Mouse (Mus musculus) stomach, embryonic 14.5 days (tissue): Measurements from ENCODE around the gene Olfr646. TPM values are rescaled to one million over a fixed set of nuclear protein-coding genes. Genes with fewer than 3 reads are reported as not detected.

ENCODE experiments used
- ATAC-seq: fragments of 200-750 bp; cut with Nextera tagmentation; 2 replicates; pipeline ENCODE4 v1.8.0; 2017; ENCODE audit warnings: low read depth, moderate TSS enrichment; ENCODE audit not compliant: insufficient number of reproducible peaks, insufficient read depth, low FRiP score
- H3K27ac ChIP-seq: fragments of 300-500 bp; sonication (generic); 2 replicates; pipeline ENCODE4 v1.5.1; 2014; ENCODE audit warnings: mild to moderate bottlenecking, low read length, moderate library complexity, mixed read lengths
- H3K27me3 ChIP-seq: fragments of 300-500 bp; sonication (generic); 2 replicates; pipeline ENCODE4 v1.6.1; 2014; ENCODE audit warnings: low read length, control low read depth, mixed read lengths; ENCODE audit not compliant: control insufficient read depth, insufficient read depth
- H3K36me3 ChIP-seq: fragments of 300-500 bp; sonication (generic); 2 replicates; pipeline ENCODE4 v1.6.1; 2014; ENCODE audit warnings: mild to moderate bottlenecking, control low read depth, low read length, moderate library complexity, mixed read lengths; ENCODE audit not compliant: control insufficient read depth, insufficient read depth
- H3K4me1 ChIP-seq: fragments of 300-500 bp; sonication (generic); 2 replicates; pipeline ENCODE4 v1.6.1; 2014; ENCODE audit warnings: low read length, control low read depth, mixed read lengths; ENCODE audit not compliant: control insufficient read depth, insufficient read depth
- H3K4me2 ChIP-seq: fragments of 300-500 bp; sonication (generic); replicated peaks from 2 replicates; pipeline ENCODE4 v1.6.1; 2014; ENCODE audit warnings: low read depth, low read length, control low read depth
- H3K4me3 ChIP-seq: fragments of 300-500 bp; sonication (generic); 2 replicates; pipeline ENCODE4 v1.5.1; 2014; ENCODE audit warnings: low read depth, low read length, control low read depth
- H3K9ac ChIP-seq: fragments of 300-500 bp; sonication (generic); replicated peaks from 2 replicates; pipeline ENCODE4 v1.6.1; 2014; ENCODE audit warnings: low read depth, mild to moderate bottlenecking, control low read depth, low read length, moderate library complexity, mixed read lengths
- H3K9me3 ChIP-seq: fragments of 300-500 bp; sonication (generic); 2 replicates; pipeline ENCODE4 v1.6.1; 2016; ENCODE audit warnings: low read depth, low read length, control low read depth; ENCODE audit not compliant: control insufficient read depth
- WGBS: fragments of 180-500 bp; shearing (Covaris S2); extraction: QIAGEN DNeasy Blood & Tissue Kit; methylation state at CpG from one replicate; pipeline ENCODE4 v1.1.7; 2014; 5-methylcytosine and 5-hydroxymethylcytosine counted together
- polyA plus RNA-seq: library from polyadenylated mRNA; unstranded; fragments of >200 nt; fragmentation: Nextera tagmentation; extraction: Ambion mirVana; gene quantifications from 2 replicates; pipeline ENCODE4 v1.2.1, GENCODE M21; 2014

The Olfr646 gene
- not detected in 2 replicates for polyA plus RNA-seq

GRCm38 (mm10) chr7:104104757-104104972 is at the start of gene Olfr646:
TSS of gene Olfr646 (plus strand) at chr7:104104873.
- H3K4me2 ChIP-seq, result no peak within 1 kb of the TSS
- H3K9ac ChIP-seq, result no peak within 1 kb of the TSS
- no peak for ATAC-seq
- no peaks in the 10 kb centered on the region for H3K4me1 ChIP-seq
- no peaks in the 10 kb centered on the region for H3K27me3 ChIP-seq
- no peak within 1 kb of the TSS for H3K4me3 ChIP-seq
- H3K27ac ChIP-seq, result no peak within 1 kb of the TSS
- no peaks in the 10 kb centered on the region for H3K36me3 ChIP-seq
- H3K9me3 ChIP-seq, result no peaks in the 10 kb centered on the region

DNA sequence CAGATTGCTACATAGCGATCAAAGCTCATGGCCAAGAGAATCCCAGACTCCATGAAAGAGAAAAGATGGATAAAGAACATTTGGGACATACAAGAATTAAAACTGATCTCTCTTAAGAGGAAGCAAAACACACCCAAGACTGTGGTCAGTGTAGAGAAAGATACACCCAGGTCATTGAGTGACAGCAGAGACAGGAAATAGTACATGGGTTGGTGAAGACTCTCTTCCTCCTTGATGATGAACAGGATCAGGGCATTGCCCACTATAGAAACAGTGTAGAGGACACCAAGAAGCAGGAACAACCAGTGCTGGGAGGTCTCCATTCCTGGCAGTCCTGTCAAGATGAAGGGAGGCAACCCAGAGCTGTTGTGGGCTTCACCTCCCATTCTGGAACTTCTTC is 45.5 kb upstream of the Olfr646 start:
- ATAC-seq, result no peak
- H3K9me3 ChIP-seq, result no peaks in the 10 kb centered on the region
- no peak overlapping the region for H3K4me2 ChIP-seq
- H3K9ac ChIP-seq, result no peak overlapping the region
- no peak overlapping the region for H3K27ac ChIP-seq
- no peaks in the 10 kb centered on the region for H3K27me3 ChIP-seq
- no peak overlapping the region for H3K4me3 ChIP-seq
- H3K4me1 ChIP-seq, result no peaks in the 10 kb centered on the region
- no peaks in the 10 kb centered on the region for H3K36me3 ChIP-seq
- 100% methylated on average over 1 of the region's 1 CpGs for WGBS

DNA sequence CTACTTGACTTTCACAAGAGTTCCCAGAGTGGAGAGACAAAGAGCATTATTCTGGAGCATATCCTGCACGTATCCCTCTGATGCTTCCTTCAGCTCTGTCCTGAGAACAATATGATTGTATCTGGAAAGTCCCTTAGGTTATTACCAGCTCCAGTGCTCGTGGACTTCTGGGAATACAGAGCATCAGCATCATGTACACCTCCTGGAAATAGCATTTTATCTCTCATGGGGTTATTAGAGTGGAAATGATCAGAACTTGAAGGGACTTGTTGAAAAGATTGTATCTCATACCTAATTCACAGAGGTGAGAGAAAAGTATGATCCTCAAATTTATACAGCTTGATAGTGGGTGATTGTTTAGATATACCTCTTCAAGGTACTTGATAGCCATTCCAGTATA is 43.3 kb upstream of the Olfr646 start, which contains the start of gene 4930516K23Rik:
TSS of gene 4930516K23Rik (minus strand) at position 101 of the 400 bp plus-strand sequence.
- no peaks in the 10 kb centered on the region for H3K27me3 ChIP-seq
- no peak within 1 kb of the TSS for H3K4me3 ChIP-seq
- no peak within 1 kb of the TSS for H3K9ac ChIP-seq
- no peak within 1 kb of the TSS for H3K4me2 ChIP-seq
- H3K4me1 ChIP-seq, result no peaks in the 10 kb centered on the region
- WGBS, result 56% methylated on average over 2 of the region's 2 CpGs
- no peaks in the 10 kb centered on the region for H3K36me3 ChIP-seq
- H3K27ac ChIP-seq, result no peak within 1 kb of the TSS
- no peaks in the 10 kb centered on the region for H3K9me3 ChIP-seq
- no peak for ATAC-seq

DNA sequence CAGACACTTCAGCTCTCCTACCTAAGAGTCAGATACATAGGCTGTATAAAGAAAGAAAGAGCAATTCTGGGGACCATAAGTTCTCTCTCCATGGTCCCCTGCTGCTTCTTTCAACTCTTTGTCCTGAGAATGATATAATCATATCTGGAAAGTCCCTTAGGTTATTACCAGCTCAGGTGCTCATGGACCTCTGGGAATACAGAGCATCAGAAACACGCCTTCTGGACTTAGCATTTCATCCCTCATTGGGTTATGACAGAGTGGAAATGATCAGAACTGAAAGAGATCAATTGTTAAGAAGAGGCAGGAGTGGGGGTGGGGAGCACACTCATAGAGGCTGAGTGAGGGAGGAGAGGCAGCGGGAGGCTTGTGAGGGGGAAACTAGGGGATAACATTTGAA is 32.9 kb upstream of the Olfr646 start, which contains the start of gene Olfr644:
TSS of gene Olfr644 (minus strand) at position 101 of the 400 bp plus-strand sequence.
- 74% methylated on average over 2 of the region's 2 CpGs for WGBS
- Histone ChIP-seq H3K27ac (no peak within 1 kb of the TSS), H3K27me3 (no peaks in the 10 kb centered on the region), H3K9ac (no peak within 1 kb of the TSS), H3K4me2 (no peak within 1 kb of the TSS), H3K4me1 (no peaks in the 10 kb centered on the region), H3K4me3 (no peak within 1 kb of the TSS), H3K36me3 (no peaks in the 10 kb centered on the region), H3K9me3 (no peaks in the 10 kb centered on the region)
- no peak for ATAC-seq

DNA sequence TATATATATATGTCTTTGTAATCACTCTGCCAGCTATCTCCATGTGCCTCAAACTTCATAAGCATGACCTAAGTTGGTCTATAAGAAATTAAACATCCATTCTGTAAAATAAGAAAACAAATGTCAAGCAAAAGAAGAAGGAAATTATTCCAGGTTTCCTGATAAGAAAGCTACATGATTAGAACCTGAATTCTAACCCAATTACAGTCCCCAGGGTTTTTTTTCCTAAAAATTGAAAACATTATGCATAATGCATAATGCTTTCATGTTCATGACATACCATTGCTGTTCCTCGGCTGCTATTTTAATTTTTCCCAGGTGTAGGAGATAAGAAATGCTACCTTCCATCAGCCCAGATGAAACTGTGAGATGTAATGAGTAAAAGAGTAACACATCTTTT is 19.3 kb upstream of the Olfr646 start, which contains the start of gene Olfr645:
TSS of gene Olfr645 (minus strand) at position 101 of the 400 bp plus-strand sequence.
- Histone ChIP-seq H3K9ac (no peak within 1 kb of the TSS), H3K4me1 (no peaks in the 10 kb centered on the region), H3K27me3 (no peaks in the 10 kb centered on the region), H3K4me3 (no peak within 1 kb of the TSS), H3K4me2 (no peak within 1 kb of the TSS), H3K9me3 (no peaks in the 10 kb centered on the region), H3K36me3 (no peaks in the 10 kb centered on the region), H3K27ac (no peak within 1 kb of the TSS)
- WGBS, result 76% methylated on average over 1 of the region's 1 CpGs
- no peak for ATAC-seq

GRCm38 (mm10) chr7:104103913-104104756 is 538 bp upstream of the Olfr646 start:
- Histone ChIP-seq H3K27me3 (no peaks in the 10 kb centered on the region), H3K9me3 (no peaks in the 10 kb centered on the region), H3K4me3 (no peak overlapping the region), H3K9ac (no peak overlapping the region), H3K4me1 (no peaks in the 10 kb centered on the region), H3K4me2 (no peak overlapping the region), H3K27ac (no peak overlapping the region), H3K36me3 (no peaks in the 10 kb centered on the region)
- no peak for ATAC-seq
- WGBS, result 63% methylated on average over 4 of the region's 4 CpGs

GRCm38 (mm10) chr7:104129726-104130125 is 25.1 kb downstream of the Olfr646 start, which contains the start of gene Ubqln5:
TSS of gene Ubqln5 (minus strand) at chr7:104129826.
- Histone ChIP-seq H3K9me3 (no peaks in the 10 kb centered on the region), H3K4me2 (no peak within 1 kb of the TSS)
- WGBS, result 94% methylated on average over 5 of the region's 5 CpGs

GRCm38 (mm10) chr7:104137305-104137704 is 32.6 kb downstream of the Olfr646 start, which contains the start of gene Olfr643:
TSS of gene Olfr643 (minus strand) at chr7:104137405.
- WGBS, result 79% methylated on average over 5 of the region's 5 CpGs
- Histone ChIP-seq H3K4me1 (no peaks in the 10 kb centered on the region), H3K4me3 (no peak within 1 kb of the TSS)

More at GRCm38 (mm10) chr7:104129726-104130125, 25.1 kb downstream of the Olfr646 start, which contains the start of gene Ubqln5:
- Histone ChIP-seq H3K4me3 (no peak within 1 kb of the TSS), H3K36me3 (no peaks in the 10 kb centered on the region), H3K27ac (no peak within 1 kb of the TSS), H3K9ac (no peak within 1 kb of the TSS), H3K27me3 (no peaks in the 10 kb centered on the region), H3K4me1 (no peaks in the 10 kb centered on the region)
- ATAC-seq, result no peak

More at GRCm38 (mm10) chr7:104137305-104137704, 32.6 kb downstream of the Olfr646 start, which contains the start of gene Olfr643:
- Histone ChIP-seq H3K9me3 (no peaks in the 10 kb centered on the region), H3K36me3 (no peaks in the 10 kb centered on the region), H3K27ac (no peak within 1 kb of the TSS), H3K4me2 (no peak within 1 kb of the TSS), H3K9ac (no peak within 1 kb of the TSS), H3K27me3 (no peaks in the 10 kb centered on the region)
- ATAC-seq, result no peak
